Mouse (Mus musculus): ENCODE results near the gene Med18.
"Not testable (repeated sequence)": the region's sequence is repeated elsewhere in the genome, so short reads cannot be mapped to it uniquely, and the experiment has no call there.

Gene Med18

GRCm38 (mm10) chr4:132415966-132416365 lies 47.8 kb downstream of the Med18 start:
- DNase-seq = no peak

- not testable (repeated sequence) for DNase-seq
Measured at GRCm38 (mm10) chr4:132413257-132413656, 50.5 kb downstream of the Med18 start.

- peak; percentile 16 for DNase-seq
Measured at GRCm38 (mm10) chr4:132411322-132412094, 52.2 kb downstream of the Med18 start.

GRCm38 (mm10) chr4:132409587-132410229 lies 54.0 kb downstream of the Med18 start:
- DNase-seq = no peak
